Mouse (Mus musculus): Measurements from ENCODE around the gene Grik2.
"Not testable (repeated sequence)": the region's sequence is repeated elsewhere in the genome, so short reads cannot be mapped to it uniquely, and the experiment has no call there.

Gene Grik2

GRCm38 (mm10) chr10:49652320-49652719, 136.2 kb downstream of the Grik2 start:
- DNase-seq (ENCODE audit: low spot score in 2 of 2), result no peak

DNA sequence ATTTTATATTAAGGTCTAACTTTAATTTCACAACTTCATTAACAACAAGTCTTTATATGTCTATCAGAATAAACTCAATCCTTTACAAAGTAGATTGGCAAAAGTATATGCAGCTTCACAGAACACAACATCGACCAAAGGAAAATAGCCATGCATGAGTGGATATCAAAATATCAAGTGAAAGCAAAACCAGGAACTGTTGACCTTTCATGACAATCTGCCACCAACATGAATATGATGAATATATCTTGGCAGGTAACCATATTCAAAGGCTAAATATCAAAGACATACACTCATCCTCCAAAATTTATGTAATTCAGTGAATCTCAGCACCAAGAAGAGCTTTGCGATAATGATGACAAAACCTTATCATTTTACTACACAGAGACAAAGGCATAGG, 141.4 kb downstream of the Grik2 start:
- DNase-seq (ENCODE audit: low spot score in 2 of 2), result no peak

DNA sequence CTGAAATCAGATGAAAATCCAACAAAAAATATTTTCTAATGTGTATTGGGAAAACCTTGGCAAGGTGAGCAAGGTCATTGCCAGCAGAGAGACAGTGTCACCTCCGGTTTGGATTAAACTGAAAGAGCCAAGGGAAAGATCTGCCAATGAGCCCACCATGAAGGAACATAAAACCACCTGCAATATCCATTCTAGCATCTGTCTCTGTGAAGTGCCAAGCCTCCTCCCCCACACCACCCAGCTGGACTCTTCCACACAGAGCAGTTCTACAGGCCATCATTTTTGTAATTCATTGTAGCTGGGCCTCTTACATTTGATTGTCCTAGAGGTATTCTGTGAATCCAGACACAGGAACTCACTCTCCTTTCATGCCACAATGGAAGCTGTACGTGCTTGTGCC, 148.7 kb downstream of the Grik2 start:
- no peak for DNase-seq (ENCODE audit: low spot score in 2 of 2)

GRCm38 (mm10) chr10:49623951-49624350, 164.6 kb downstream of the Grik2 start:
- DNase-seq (ENCODE audit: low spot score in 2 of 2), result no peak

DNA sequence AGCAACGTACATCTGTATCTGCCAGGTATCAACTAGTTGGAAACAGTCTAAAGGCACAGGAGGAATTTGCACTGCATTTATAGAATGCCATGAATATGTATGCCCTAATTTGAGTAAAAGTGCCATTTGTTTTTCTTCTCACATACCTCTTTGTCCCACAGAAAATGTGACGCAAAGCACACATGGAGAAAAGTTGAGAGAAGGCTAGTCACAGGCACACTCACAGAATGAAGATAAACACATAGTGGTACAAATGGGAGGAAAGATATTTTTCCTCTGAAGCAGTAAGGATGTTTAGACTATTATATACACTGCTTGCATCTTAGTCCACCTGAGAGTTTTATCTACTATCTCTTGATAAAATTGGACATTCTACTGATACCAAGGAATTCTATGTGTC, 190.9 kb downstream of the Grik2 start:
- no peak for DNase-seq (ENCODE audit: low spot score in 2 of 2)

DNA sequence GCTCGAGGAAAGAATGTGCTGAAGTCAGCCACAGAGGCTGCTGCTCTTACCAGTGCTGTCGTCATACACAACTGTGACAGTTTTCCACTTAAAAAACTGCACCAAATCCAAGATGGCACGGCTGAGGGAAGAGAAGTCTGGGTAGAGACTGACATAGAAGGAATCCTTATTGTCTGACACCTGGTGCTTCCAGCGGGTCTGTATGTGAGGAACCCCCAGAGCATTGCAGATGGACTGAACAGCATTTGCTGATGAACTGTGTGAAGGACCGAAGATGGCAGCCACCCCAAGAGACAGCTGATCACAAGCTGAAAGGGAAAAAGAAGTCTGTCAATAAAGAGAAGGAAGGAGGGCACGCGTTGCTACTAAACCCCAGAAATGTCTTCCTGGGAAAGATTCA, 215.1 kb downstream of the Grik2 start:
- no peak for DNase-seq (ENCODE audit: low spot score in 2 of 2)

DNA sequence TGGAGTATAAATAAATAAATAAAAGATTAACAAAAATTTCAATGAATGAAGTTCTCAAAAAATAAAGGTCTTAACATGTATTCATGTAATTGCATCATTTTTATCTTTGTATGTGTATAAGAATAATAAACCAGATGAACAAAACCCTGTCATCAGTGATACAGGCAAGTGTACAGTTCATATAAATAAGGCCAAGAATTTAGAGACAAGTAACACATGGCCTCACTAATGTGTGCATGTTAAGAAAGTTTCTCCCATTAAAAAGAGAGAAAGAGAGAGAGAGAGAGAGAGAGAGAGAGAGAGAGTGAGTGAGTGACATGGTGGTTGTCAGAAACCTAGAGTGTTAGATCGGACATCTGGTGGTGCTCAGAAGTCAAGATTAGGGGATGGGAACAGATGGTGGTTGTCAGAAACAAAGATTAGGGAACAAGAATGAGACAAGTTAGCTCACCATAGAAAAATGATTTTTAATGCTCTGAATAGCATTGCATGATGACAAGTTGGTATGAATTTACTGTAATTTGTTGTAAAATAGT, 228.6 kb downstream of the Grik2 start:
- no peak for DNase-seq (ENCODE audit: low spot score in 2 of 2)

GRCm38 (mm10) chr10:49542249-49542648, 246.3 kb downstream of the Grik2 start:
- no peak for DNase-seq (ENCODE audit: low spot score in 2 of 2)

DNA sequence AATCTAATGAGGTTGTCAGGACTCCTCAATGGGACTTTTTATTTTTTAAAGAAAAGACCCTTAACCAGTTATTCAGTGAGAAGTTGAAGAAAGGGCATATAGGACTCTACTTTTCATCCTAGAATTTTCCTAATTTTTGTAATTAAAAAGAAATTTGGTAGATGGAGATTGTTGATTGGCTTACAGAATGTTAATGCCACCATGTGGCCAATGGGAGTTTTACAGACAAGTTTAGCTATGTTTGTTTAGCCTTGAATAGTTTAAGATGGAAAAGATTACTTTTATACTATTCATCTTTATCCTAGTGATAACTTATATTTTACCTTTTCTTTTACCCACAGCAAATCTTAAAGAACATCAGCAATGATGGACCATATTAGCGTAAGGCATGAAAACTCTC, 268.8 kb downstream of the Grik2 start:
- DNase-seq (ENCODE audit: low spot score in 2 of 2), result no peak

GRCm38 (mm10) chr10:49500628-49501027, 287.9 kb downstream of the Grik2 start:
- no peak for DNase-seq (ENCODE audit: low spot score in 2 of 2)

- no peak for DNase-seq (ENCODE audit: low spot score in 2 of 2)
Observed at GRCm38 (mm10) chr10:49497302-49497701, 291.3 kb downstream of the Grik2 start.

- DNase-seq (ENCODE audit: low spot score in 2 of 2), result no peak
Observed at GRCm38 (mm10) chr10:49481439-49481838, 307.1 kb downstream of the Grik2 start.

GRCm38 (mm10) chr10:49480085-49480749, 308.3 kb downstream of the Grik2 start:
- DNase-seq (ENCODE audit: low spot score in 2 of 2), result no peak

DNA sequence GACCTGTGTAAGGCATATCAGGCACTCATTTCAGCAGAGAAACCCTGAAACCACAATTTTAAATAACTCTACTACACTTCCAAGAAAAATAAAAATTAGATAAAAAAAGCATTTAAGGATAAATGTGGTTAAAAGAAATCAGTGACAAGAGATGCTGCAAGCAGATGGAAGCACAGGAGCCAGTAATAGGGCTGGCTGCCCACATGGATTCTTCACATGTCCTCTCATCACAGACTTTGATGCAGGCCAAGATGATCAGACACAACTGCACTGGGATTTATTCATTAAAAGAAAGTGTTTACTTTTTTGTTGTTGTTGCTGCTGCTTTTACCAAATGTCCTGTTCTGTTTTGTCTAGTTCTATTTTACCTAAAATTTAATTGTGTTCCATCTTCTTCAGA, 315.0 kb downstream of the Grik2 start:
- no peak for DNase-seq (ENCODE audit: low spot score in 2 of 2)

- DNase-seq (ENCODE audit: low spot score in 2 of 2), result no peak
Observed at GRCm38 (mm10) chr10:49456791-49457190, 331.8 kb downstream of the Grik2 start.

GRCm38 (mm10) chr10:49453535-49453934, 335.0 kb downstream of the Grik2 start:
- no peak for DNase-seq (ENCODE audit: low spot score in 2 of 2)

DNA sequence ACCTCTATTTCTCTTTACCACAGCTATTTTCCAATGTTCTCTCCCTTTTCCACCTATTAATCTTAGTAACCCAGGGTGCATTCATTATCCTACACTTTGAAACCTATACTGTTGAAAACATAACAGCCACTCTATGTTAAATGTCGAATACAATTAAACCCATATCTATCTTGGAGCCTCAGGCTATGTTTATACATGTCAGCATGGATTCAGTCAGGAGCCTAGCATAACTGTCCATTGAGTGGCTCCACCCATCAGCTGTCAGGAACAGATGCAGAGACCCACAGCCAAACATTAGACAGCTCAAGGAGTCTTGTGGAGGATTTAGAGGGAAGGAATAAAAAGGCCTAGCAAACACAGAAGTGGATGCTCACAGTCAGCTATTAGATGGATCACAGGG, 347.2 kb downstream of the Grik2 start:
- no peak for DNase-seq (ENCODE audit: low spot score in 2 of 2)

GRCm38 (mm10) chr10:49437057-49437456, 351.5 kb downstream of the Grik2 start:
- DNase-seq (ENCODE audit: low spot score in 2 of 2), result no peak

- no peak for DNase-seq (ENCODE audit: low spot score in 2 of 2)
Observed at GRCm38 (mm10) chr10:49436301-49436700, 352.3 kb downstream of the Grik2 start.

DNA sequence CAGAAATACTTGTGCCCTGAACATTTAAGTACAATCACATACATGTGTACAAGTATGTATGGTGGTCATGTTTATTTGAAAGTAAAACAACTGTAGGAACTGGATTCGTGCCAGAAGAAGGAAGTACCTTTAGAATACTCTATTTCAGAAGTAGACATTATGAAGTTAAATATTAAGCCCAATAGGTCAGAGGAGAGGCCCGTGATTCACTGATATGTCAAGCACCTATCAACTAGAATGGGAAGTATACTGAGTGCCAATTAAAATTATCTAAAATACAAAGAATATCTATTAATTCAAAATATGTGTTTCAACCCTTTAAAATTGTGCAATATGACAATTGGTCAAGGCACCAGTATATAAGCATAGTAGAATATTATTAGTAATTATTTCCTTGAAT, 355.7 kb downstream of the Grik2 start:
- no peak for DNase-seq (ENCODE audit: low spot score in 2 of 2)

GRCm38 (mm10) chr10:49417206-49417605, 371.4 kb downstream of the Grik2 start:
- not testable (repeated sequence) for DNase-seq (ENCODE audit: low spot score in 2 of 2)

GRCm38 (mm10) chr10:49382996-49383395, 405.6 kb downstream of the Grik2 start:
- DNase-seq (ENCODE audit: low spot score in 2 of 2), result no peak

DNA sequence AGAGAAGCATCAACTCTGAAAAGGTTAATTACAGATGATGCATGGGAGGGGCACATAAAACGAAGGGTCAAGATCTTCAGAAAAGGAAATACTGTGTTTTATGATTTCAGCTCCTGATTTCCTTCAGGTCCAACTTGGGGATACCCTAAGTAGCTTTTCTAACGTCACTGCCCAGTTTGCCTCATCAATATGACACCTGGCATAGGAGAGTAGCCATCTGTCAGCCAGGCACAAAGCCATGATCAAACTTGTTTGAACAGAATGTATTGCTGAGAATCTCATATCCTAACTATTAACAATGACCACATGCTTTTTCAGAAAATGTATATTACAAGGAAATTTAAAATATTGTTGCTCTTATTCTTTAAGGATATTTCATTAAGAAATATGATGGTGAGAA, 406.7 kb downstream of the Grik2 start:
- DNase-seq (ENCODE audit: low spot score in 2 of 2), result no peak

DNA sequence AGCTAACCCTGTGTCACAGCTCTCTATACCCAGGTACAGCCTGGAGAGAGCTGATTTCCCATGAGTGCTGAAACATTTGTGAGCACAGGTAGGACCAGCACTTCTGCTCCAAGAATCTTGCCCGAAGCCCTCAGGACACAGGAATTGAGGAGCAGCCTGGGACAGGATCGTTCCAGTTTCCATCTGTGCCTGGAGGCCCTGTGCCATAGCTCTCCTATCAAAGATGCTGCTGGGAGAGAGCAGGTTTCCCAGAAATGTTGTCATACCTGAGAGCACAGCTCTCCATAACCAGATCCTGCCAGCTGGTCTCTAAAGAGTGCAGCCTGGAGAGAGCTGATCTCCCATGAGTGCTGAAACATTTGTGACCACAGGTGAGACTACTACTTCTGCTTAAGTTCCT, 420.0 kb downstream of the Grik2 start:
- DNase-seq (ENCODE audit: low spot score in 2 of 2), result no peak
